Mouse (Mus musculus) heart, adult 2 months (tissue): ENCODE measurements around the gene Dlec1.
A peak's percentile ranks its signal among the peaks of the same experiment; 100 is the strongest.

Source experiments
- CTCF ChIP-seq: fragments of 200-600 bp; IDR thresholded peaks from 2 replicates; pipeline ENCODE4 v1.8.1; 2022; ENCODE audit warnings: antibody characterized with exemption, mild to moderate bottlenecking, moderate library complexity
- EP300 ChIP-seq: fragments of 200-500 bp; IDR thresholded peaks from 2 replicates; pipeline ENCODE4 v1.6.1; 2011; ENCODE audit warnings: low read depth, low read length, control low read depth; ENCODE audit not compliant: insufficient read depth
- POLR2A ChIP-seq: fragments of 200-500 bp; IDR thresholded peaks from 2 replicates; pipeline ENCODE4 v1.6.1; 2011; ENCODE audit warnings: mild to moderate bottlenecking, low read depth, low read length, control low read depth; ENCODE audit not compliant: insufficient read depth

- TF ChIP-seq EP300 (no peak), CTCF (peak; percentile 14; the same call in 1 of the 2 replicates), POLR2A (no peak)
Measured at GRCm38 (mm10) chr9:119100177-119100898, 1.9 kb upstream of the Dlec1 start.
